Mouse (Mus musculus): ENCODE results near the gene Gm21488. TPM values are rescaled to one million over a fixed set of nuclear protein-coding genes. Genes with fewer than 3 reads are reported as not detected.
"Not testable (repeated sequence)": the region's sequence is repeated elsewhere in the genome, so short reads cannot be mapped to it uniquely, and the experiment has no call there.

The Gm21488 gene
- not detected in 2 replicates for polyA plus RNA-seq (2015; fragmentation: Nextera tagmentation; extraction: Ambion mirVana)

GRCm38 (mm10) chrY:27521820-27522219 is at the start of gene Gm21488:
Gm21488 (minus strand) TSS chrY:27521920.
- ATAC-seq (ENCODE audit: low read depth); H3K36me3 ChIP-seq (ENCODE audit: control insufficient read depth, insufficient read depth, low read length); H3K9me3 ChIP-seq (ENCODE audit: control insufficient read depth, low read length); H3K27ac ChIP-seq (ENCODE audit: low read length); H3K4me1 ChIP-seq (replicated peaks; ENCODE audit: control insufficient read depth, insufficient read depth, low read length); H3K27me3 ChIP-seq (ENCODE audit: control insufficient read depth, insufficient read depth, low read depth, low read length); H3K4me2 ChIP-seq (ENCODE audit: low read depth, low read length); H3K9ac ChIP-seq (ENCODE audit: low read length); H3K4me3 ChIP-seq (ENCODE audit: low read length): not testable (repeated sequence)
- no CpG with 5 or more reads among the region's 5 CpGs for WGBS

Data from lung, embryonic 16.5 days (tissue).